Mouse (Mus musculus) bone marrow macrophage, adult 2 months (primary cell): Measurements from ENCODE around the gene Wipf2.

ENCODE experiments used
- CTCF ChIP-seq: IDR thresholded peaks from 2 replicates; pipeline ENCODE4 v1.5.1; 2012; ENCODE audit warnings: low read depth, mild to moderate bottlenecking, low read length, moderate library complexity
- POLR2A ChIP-seq: IDR thresholded peaks from 2 replicates; pipeline ENCODE4 v1.6.1; 2012; ENCODE audit warnings: mild to moderate bottlenecking, low read depth, low read length, borderline replicate concordance

- TF ChIP-seq CTCF: no peak
- TF ChIP-seq POLR2A: no peak
Measured at GRCm38 (mm10) chr11:98829875-98830274, 33.6 kb upstream of the Wipf2 start.
